Mouse (Mus musculus): ENCODE measurements at regions not wholly inside any gene's neighbourhood (a gene's known extent, or its start where the extent isn't known, plus 50 kb on each side); places are given as distances from the start of the nearest gene placed in this dataset.

DNA sequence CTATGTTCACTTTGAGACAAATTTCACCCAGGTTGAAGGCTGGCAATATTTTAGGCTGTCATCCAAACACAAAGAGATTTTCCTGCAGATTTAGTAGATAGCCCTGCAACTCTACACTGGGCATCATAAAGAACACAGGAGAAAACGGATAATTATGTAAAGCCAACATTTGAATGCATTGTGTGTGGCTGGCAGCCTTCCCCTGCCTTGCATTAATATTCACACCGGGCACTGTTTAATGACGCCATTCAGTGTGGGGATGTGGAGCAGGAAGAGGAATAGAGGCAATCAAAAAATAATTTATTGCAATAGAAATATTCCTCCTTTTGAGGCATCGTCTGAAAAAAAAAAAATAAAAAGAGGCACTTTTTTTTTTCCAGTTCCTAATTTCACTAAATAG is 105.7 kb downstream of the Samd5 start:
- no peak for DNase-seq (ENCODE audit: low spot score in 2 of 2)

DNA sequence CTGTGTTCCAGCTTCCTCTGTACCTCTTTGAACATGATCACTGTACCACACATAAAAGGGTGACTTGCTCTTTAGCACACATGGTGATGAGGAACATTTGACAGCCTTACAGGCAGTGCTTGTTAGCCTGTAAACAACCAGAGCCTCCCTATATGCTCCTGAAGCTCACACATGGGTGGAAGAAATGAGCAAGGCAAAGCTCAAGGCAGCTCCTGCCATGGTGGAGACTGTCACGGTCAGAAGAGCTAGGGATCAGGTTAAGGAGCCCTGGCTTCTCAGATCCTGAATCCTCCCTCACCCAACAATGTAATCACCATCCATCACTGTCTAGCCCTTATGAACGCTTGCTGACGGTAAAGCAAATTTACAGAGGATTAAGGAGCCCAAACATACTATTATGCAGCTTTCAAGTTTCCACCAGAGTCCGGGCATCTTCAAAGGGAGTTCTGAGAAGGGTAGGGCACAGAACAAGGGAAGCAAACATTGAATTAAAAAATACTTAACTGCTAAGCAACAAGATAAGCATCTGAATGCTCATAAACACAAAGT is 117.4 kb downstream of the Samd5 start:
- DNase-seq (ENCODE audit: low spot score in 2 of 2): no peak

DNA sequence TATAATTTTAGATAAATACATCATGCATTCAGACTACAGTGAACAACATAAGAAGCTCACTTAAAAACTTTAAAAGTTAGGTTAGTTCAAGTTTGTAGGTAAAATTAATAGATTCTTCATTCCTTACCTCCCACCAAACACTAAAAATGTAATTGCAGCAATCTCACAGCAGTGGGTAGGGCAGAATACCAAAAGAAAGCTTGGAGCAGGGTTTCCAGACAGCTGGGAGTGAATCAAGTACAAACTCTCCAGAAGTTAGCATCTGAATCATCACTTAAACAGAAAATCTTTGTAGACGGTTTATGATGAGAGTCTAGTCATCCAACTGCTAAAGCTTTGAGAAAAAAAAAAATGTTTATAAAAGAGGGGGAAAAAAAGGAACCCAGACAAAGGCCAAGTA is 117.9 kb downstream of the Samd5 start:
- DNase-seq (ENCODE audit: low spot score in 2 of 2): no peak

DNA sequence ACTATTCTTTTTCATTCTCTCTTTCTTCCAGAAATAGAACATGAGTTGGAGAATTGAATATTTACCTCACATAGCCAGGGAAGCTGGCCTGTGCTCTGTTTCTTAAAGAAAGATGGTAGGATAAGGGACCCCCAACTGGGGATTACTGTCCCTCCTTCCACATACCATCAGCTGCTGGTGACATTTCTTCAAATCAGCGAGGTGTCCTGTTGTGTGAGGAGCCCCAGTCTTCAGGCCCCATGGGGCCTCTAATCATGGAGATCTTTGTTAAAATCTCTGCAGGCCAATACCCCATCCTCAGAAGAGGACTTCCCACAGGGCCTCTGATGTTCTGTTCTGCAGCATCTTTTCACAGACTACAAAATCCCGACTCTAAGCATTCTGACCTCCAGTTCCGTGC is 121.1 kb downstream of the Samd5 start:
- no peak for DNase-seq (ENCODE audit: low spot score in 2 of 2)

DNA sequence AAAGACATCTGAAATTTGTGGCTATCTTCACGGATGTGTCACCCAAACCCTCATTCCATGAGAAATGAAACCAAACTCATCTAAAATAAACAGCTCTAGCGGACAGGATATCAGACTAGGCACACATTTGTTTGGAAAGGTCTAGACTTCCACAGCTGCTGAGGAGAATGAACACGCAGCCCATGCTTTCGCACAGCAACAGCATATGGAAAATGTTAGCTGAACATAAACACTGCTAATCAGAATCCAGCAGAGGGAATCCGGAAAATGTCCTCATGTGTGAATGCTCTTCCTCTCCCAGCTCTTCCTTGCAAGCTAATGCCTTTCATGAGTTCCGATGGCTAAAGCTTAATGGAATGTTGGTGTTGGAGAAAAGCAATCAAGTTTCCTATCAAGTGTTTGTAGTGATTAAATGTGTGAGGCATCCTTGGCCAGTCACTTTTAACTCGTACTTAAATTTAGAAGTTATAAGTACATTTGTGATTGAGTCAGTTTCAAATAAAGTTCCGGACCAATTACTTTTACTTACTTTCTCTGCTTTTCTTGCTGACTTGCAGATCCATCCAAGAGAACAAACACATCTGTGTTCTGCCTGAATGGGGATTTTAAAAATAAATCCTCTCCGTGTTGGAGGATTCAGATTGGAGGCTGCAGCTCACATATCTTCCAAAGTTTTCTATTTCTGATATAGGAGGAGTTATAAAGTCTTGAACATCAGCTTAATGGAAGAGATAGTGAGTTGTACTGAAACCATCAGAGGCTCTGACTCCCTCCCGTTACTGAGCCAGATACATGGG is 124.9 kb downstream of the Samd5 start:
- DNase-seq (ENCODE audit: low spot score in 2 of 2): no peak

DNA sequence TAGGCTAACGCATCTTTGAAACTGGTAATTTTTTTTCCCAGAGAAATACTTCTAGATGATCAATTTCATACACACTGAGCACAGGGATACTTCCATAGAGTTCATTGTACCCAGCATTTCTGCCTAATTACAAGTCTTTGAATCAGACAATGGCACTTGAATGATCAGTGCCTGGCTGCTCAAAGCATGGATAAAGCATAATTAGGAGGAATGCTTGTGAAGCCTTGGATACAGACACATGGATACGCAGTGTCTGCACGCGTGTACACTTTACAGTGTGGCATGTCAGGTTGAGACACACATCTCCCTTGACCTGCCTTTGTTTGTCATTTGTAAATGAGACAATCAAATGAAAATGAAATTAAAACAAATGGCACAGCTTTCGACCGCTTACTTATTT is 129.2 kb downstream of the Samd5 start:
- no peak for DNase-seq (ENCODE audit: low spot score in 2 of 2)

DNA sequence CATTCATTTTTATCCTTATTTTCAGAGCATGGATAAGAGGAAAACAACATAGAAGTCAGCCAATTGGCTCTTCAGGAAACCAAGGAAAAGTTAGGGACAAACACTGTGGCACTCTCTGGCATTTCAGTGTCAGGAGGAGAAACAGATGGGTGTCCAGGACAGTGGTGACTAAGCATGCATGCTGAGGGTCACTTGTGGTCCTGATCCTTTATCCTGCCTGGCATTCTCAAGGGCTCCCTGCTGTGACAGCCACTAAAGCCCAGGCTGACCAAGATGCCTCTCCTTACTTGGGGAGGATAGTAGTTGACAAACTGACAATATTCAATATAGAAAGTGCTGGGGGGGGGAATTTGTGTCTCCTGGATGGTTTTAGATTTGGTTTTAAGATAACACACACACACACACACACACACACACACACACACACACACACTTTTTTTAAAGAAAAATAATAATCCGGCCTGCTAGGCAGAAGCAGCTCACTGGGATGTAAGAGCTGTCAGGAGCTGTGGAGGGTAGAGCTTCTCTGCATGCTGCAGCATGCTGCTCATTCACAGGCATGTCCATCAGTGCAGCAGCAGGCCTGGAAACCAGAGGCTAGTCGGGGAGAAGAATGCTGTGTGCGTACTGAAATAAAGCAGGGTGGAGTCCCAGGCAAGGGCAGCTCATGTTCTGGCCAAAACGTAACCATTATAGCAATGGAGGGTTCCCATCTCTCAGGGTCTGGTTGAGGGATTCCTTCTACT is 130.8 kb downstream of the Samd5 start:
- DNase-seq (ENCODE audit: low spot score in 2 of 2): no peak

DNA sequence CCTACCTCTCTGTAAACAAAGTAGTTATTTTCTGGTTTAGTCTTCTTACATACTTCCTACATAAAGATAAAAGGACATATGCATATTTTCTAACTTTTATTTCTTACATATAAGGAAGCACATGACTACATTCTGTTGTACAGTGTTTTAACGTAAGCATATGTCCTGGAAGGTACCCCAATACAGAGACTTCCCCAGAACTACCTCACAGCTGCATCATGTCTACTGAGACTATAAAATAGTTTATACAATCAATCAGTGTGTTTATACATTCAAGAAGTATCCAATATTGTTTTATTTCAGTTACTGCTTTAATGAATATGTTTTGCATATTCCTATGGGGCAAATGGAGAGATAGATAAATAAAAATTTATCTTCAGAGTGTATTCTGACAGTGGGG is 133.4 kb downstream of the Samd5 start:
- no peak for DNase-seq (ENCODE audit: low spot score in 2 of 2)

DNA sequence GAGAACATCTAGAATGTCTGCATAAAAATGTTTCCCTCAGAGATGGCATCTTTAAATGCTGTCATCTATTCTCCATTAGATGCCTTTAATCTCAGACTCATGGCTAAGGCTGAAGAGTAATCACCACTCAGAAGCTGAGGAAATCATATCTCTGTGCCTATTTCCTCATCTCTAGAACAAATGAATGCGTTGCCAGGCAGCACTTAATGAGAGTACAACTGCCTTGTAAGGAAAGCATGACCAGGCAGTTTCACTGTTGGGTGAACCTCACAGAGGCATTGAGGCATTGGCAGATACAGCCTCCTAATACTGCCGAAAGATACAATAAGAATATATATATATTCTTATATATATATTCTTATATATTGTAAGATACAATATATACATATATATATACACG is 137.3 kb downstream of the Samd5 start:
- no peak for DNase-seq (ENCODE audit: low spot score in 2 of 2)

DNA sequence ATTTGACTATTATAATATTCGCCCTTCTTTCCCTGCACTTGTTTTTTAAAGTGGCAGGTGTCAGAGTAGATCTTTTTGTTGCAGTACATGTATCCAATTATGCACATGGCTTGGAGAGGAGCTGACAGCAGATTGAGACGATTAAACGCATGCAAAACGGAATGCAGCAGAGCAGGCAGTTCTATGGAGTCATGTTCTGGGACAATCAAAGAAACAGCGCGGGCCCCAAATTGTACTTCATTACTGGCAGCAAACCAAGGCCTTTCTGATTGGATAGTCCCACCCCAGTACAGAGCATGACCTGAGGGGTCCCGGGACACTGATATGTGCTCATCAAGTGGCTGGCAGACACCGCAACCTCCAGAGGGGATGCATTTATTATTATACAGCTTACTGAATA is 140.5 kb downstream of the Samd5 start:
- no peak for DNase-seq (ENCODE audit: low spot score in 2 of 2)

DNA sequence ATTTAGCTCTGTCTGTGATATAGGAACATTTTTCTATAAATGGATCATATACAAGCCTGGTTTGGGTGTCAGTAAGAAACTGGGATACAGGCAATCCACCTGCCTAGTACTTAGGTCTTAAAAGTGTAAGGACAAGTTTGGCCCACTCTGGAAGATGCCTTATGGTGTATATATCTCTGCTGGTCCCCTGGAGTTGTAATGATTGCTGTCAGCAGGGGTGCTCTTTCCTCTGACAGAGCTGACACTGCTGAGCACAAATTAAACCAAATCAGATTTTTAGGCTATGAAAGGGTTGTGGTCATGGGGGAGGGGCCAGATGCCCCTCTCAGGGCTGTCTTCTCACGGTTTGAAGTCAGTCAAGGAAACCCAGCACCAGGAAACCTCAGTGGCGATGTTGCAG is 141.7 kb downstream of the Samd5 start:
- DNase-seq (ENCODE audit: low spot score in 2 of 2): no peak

DNA sequence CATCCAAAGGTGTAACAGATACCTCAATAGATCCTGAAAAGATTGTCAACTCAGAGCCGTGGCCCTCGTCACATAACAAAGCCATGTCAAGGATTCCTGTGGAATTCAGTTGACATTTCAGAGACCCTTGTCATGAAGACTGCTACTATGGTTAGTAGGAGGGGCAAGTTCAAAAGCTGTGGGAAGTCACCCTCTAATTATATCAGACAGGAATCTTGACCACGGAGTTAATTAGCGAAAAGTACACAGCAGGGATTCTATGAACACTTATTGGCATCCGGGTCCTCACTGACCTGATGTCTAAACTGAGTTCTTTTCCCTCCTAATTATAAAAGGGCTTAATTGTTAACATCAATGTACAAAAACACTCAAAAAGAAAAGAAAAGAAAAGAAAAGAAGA is 143.1 kb downstream of the Samd5 start:
- DNase-seq (ENCODE audit: low spot score in 2 of 2): no peak

DNA sequence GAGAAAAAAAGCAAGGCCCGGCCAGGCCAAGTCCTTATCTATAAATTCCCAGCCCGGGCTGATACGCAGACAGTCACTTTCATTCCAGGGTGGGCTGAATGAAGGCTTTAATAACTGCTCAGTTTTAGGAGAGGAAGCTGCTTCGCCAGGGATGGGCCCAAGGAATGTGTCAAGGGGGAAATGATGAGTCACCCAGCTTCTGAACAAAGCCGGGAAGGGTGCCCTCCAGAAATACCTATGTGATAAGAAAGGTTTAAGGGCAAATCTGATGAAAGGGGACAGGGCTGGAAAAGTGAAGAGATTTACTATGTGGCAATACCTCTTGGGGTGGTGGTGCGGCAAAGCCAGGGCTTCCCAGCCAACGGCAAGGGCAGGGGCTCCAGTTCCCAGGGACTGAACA is 145.6 kb downstream of the Samd5 start:
- DNase-seq (ENCODE audit: low spot score in 2 of 2): no peak

DNA sequence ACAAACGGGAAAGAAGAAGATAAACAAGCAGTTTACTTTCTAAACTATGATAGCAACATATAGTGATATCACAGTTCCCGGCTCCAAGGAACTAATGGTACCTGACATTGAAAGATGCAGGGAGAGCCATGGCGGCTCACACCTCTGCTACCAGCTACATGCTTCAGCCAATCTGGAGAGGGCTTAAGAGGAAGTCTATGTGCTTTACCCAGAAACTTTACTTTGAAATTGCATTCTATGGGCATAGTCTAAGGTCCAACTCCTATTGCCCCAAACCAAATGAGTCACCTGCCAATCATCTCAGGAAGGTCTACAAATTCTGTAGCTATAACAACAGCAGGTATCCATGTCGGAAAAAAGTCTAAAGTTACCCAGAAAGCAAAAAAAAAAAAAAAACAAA is 146.9 kb downstream of the Samd5 start:
- DNase-seq (ENCODE audit: low spot score in 2 of 2): no peak

DNA sequence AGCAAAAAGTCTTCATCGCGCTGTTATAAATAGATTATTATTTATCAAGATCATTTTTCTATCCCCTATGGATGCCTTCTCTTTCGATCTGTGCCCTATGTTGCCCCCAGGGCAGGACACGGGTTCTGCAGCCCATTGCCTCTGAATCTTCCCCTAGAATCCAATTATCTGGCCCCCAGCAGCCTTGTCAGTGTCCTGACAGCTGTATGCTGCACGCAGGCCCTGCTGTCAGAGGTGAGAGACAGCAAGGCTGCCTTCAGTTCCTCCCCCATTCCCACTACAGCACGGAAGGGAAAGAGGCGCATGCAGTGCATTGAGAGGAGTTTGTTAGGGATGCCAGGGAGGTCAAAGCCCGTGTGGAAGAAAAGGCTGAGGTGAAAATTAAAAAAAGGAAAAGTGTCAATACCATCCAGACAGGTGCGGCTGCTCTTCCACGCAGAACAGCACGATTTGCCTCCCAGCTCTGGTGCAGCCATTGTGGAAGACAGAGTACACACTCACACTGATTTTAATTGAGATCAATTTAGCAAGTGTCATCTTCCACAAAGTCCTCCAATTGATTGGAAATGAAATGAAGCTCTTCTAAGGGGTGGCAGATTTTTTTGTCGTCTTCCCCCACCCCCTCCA is 165.1 kb downstream of the Samd5 start:
- no peak for DNase-seq (ENCODE audit: low spot score in 2 of 2)

DNA sequence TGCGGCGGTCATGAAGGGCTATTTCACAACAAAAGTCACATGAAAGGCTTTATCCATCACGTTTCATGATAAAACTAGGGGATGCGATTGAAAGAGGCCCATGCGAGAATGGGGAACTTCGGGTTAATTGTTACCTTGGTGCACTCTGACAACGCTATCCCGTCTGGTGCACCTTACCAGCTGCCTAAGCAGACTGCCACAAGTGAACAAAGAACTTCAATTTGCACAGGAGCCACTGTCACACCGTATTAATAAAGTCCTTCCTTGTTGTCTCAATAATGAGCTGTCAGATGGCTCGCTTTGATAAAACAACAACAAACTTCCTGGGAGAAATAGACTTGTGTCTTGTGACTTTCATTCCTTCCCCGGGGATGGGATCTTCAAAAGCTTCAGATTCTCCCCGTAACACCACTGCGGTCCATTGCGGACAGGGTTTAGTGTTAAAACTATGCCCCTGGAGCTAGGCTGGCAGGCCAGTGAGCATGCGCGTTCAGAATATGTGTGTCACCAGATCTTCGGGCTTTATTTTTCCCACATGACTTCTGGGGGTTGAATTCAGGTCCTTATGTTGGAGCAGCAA is 165.8 kb downstream of the Samd5 start:
- DNase-seq (ENCODE audit: low spot score in 2 of 2): no peak

DNA sequence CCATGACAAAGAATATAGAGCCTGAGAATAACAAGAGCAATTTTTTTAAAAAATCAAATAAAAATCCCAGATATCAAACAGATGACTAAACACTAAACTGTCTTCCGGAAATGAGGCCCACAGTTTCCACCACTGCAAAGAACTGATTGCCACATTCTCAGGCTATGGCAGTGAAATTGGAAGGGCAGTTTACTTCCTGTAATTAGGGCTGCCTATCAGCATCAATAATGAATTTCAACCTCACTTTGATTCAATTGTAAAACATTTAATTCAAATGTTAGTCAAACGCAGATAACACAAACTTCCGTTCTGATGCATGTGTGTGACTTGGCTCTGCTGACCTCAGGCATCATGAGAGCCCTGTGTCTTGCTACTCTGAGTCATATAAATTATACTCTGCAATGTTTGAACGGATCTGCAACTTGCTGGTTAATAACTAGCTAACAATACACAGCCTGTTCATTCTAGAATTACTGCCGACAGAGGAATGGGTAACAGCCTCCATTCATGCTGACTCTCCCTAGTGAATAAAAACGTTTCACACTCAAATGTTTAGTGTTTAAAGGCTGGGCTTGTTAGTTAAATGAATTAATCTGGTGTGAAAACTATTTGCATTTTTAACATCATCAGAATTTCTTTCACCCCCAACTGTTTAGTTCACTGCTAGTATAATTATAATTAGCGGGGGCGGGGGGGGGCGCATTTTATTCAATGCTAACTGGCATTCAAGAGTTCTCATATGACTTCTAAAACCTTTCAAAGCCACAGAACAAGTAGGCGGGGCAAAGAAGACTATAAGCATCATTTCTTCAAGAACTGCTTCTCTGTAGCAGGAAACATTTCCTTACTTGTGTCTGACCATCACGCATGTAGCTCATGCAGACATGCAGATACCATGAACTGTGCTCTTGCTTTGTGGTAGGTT is 171.2 kb downstream of the Samd5 start:
- no peak for DNase-seq (ENCODE audit: low spot score in 2 of 2)

DNA sequence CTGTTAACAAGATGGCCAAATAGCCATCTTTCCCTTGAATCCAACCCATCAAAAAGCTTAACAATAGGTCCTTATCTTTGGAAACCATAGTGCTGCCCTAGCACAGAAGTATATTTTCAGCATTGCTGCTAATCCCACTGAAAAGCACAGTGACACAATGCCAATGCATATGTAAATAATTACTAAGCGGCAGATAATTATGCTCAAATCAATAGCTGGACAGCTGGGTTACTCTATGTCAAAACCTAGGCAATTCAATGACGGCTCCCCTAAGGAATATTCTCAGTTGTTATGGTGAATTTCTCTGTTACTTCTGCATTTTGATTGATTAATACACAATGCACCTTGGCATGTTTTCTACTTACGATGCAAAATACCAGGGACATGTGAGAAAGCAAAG is 176.5 kb downstream of the Samd5 start:
- no peak for DNase-seq (ENCODE audit: low spot score in 2 of 2)

DNA sequence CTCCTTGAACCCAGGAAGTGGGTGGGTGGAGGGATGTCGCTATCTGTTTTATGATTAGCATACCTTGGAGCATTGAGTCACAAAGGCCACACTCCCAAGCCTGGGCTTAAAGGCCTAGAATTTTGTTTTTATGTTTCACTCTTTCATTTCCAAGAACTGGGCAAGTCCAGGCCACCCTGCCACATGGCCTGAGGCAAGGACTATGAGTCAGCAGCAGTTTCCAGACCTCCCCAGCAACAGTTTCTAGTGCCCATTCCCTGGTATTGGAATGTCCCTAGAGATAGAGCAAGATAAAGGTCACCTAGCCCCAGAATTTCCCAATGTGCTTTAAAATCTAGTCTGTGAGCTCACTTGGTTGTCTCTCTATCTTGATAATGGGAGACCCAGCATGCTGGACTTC is 178.0 kb downstream of the Samd5 start:
- no peak for DNase-seq (ENCODE audit: low spot score in 2 of 2)

DNA sequence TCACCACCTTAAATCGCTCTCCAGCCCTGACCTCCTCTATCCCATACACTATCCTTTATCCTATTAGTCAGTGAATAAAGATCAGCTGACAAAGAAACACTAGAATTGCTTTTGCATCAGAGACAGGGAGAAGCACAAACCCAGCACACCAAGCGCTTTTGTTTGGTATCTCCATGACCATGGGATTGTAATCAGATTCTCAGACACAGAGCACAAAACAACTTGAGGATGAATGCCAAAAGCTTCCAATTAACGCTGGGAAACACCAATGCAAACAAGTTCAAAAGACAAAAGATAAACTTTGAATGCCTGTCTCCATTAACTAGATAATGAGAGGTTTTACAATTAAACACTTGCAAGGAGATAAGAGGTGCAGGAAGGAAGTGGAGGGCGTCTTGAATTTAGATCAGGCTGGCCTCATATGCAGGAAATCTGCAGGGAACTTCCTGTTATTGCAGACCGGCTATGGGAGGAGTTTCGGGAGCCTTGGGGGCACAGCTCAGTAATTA is 179.8 kb downstream of the Samd5 start:
- no peak for DNase-seq (ENCODE audit: low spot score in 2 of 2)

DNA sequence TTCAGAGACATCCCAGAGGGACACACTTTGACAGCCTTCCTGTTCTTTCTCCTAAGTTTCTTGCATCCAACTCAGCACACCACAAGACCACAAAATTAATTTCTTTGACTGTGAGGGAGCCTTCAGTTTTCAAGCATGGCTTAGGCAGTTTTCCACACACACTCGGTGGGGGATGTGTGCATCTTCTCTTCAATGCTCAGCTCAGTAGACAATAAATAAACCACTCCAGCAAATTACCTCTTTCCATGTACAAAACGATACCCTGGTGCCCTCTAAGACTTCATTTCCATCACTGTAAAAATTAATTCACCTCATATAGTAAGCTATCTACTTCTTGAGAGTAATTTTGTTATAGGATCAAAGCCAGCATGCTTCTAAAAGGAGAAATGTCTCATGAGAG is 184.6 kb downstream of the Samd5 start:
- DNase-seq (ENCODE audit: low spot score in 2 of 2): no peak

All from spleen, postnatal 14 days (tissue).